Mouse (Mus musculus): ENCODE data around the gene Jag2.

Gene Jag2

GRCm38 (mm10) chr12:112871272-112871671, 58.3 kb downstream of the Jag2 start:
- DNase-seq (ENCODE audit: inconsistent age in 2 of 2, low spot score in 1 of 2) = no peak

GRCm38 (mm10) chr12:112870775-112871174, 58.8 kb downstream of the Jag2 start:
- no peak for DNase-seq (ENCODE audit: inconsistent age in 2 of 2, low spot score in 1 of 2)

- DNase-seq (ENCODE audit: inconsistent age in 2 of 2, low spot score in 1 of 2) = peak; percentile 35 to 56
These were observed 59.8 kb downstream of the Jag2 start for GRCm38 (mm10) chr12:112869783-112870204.

GRCm38 (mm10) chr12:112868178-112869087, 61.1 kb downstream of the Jag2 start, which contains the start of gene Gpr132:
TSS of gene Gpr132 (minus strand) at chr12:112868228.
- peak; percentile 41 to 67 for DNase-seq (ENCODE audit: inconsistent age in 2 of 2, low spot score in 1 of 2)

GRCm38 (mm10) chr12:112867106-112867674, 62.4 kb downstream of the Jag2 start:
- DNase-seq (ENCODE audit: inconsistent age in 2 of 2, low spot score in 1 of 2) = no peak

- DNase-seq (ENCODE audit: inconsistent age in 2 of 2, low spot score in 1 of 2) = peak; percentile 62 to 79
These were observed 63.0 kb downstream of the Jag2 start for GRCm38 (mm10) chr12:112866467-112867080.

GRCm38 (mm10) chr12:112864804-112865203, 64.8 kb downstream of the Jag2 start:
- DNase-seq (ENCODE audit: inconsistent age in 2 of 2, low spot score in 1 of 2) = no peak

GRCm38 (mm10) chr12:112861911-112862321, 67.7 kb downstream of the Jag2 start:
- no peak for DNase-seq (ENCODE audit: inconsistent age in 2 of 2, low spot score in 1 of 2)

- no peak for DNase-seq (ENCODE audit: inconsistent age in 2 of 2, low spot score in 1 of 2)
These were observed 68.8 kb downstream of the Jag2 start for GRCm38 (mm10) chr12:112860765-112861164.

- DNase-seq (ENCODE audit: inconsistent age in 2 of 2, low spot score in 1 of 2) = no peak
These were observed 69.6 kb downstream of the Jag2 start for GRCm38 (mm10) chr12:112859930-112860329.

- no peak for DNase-seq (ENCODE audit: inconsistent age in 2 of 2, low spot score in 1 of 2)
These were observed 70.8 kb downstream of the Jag2 start for GRCm38 (mm10) chr12:112858581-112859336.

All from adrenal gland, adult (tissue).